8 mouse cellular contexts compared by ENCODE assay signal in genomic region chr6:85409003-85409402, GRCm38 (mm10). TPM values are rescaled to one million over a fixed set of nuclear protein-coding genes. Genes with fewer than 3 reads are reported as not detected.
A peak's percentile ranks its signal among the peaks of the same experiment; 100 is the strongest.
DNase-seq lines count a peak whose midpoint lies in the region; ATAC-seq lines count a peak whose summit lies in the region.
"Had no signal": no experiment of that assay in that cellular context is flagged by ENCODE, and none has a peak within 500 bp of the region (broad histone marks: within the 10 kb centered on the region; RNA-seq: fewer than 3 reads in every experiment).

No protein-coding gene starts in this region.

- no peak overlapping the region for H3K9ac ChIP-seq in embryonic facial prominence, embryonic 15.5 days
- peak overlapping the region; percentile 21; the same call in 1 of the 2 replicates for H3K9ac ChIP-seq in hindbrain, embryonic 15.5 days
- peak overlapping the region; percentile 29; the same call in 1 of the 2 replicates for H3K9ac ChIP-seq in neural tube, embryonic 14.5 days (replicated peaks; ENCODE audit: low read depth, low read length)

- H3K4me2 ChIP-seq in embryonic facial prominence, embryonic 15.5 days (replicated peaks), result peak overlapping the region; percentile 30; the same call in 1 of the 2 replicates
- H3K4me2 ChIP-seq in hindbrain, embryonic 15.5 days, result peak overlapping the region; percentile 60
- peak overlapping the region; percentile 41 for H3K4me2 ChIP-seq in neural tube, embryonic 14.5 days (ENCODE audit: low read depth, low read length)

- peaks cover 41% of the 10 kb centered on the region for H3K27me3 ChIP-seq in embryonic facial prominence, embryonic 15.5 days
- peaks cover 38% of the 10 kb centered on the region for H3K27me3 ChIP-seq in hindbrain, embryonic 15.5 days
- peaks cover 20% of the 10 kb centered on the region for H3K27me3 ChIP-seq in neural tube, embryonic 14.5 days (ENCODE audit: control insufficient read depth, insufficient read depth, low read length)

- no peaks in the 10 kb centered on the region for H3K9me3 ChIP-seq in embryonic facial prominence, embryonic 15.5 days (replicated peaks)
- no peaks in the 10 kb centered on the region for H3K9me3 ChIP-seq in hindbrain, embryonic 15.5 days
- no peaks in the 10 kb centered on the region for H3K9me3 ChIP-seq in neural tube, embryonic 14.5 days (ENCODE audit: control insufficient read depth, low read length)

- peak; percentile 40 to 50 for DNase-seq in kidney, postnatal 4 days
- no peak for DNase-seq in kidney, adult 9 months
- DNase-seq in c-Kit-positive CD71-positive TER-119-positive erythroid progenitor cells, embryonic 14.5 days (ENCODE audit: low spot score), result no peak
- DNase-seq in frontal cortex, postnatal 25 days (ENCODE audit: low spot score in 2 of 2), result no peak
- DNase-seq: adrenal gland, adult 8-10 months had no signal

- H3K4me1 ChIP-seq in embryonic facial prominence, embryonic 15.5 days, result peaks cover 13% of the 10 kb centered on the region
- H3K4me1 ChIP-seq in hindbrain, embryonic 15.5 days (replicated peaks), result peaks cover 6% of the 10 kb centered on the region
- H3K4me1 ChIP-seq in neural tube, embryonic 14.5 days (ENCODE audit: control insufficient read depth, insufficient read depth, low read length), result no peaks in the 10 kb centered on the region

- no peak for ATAC-seq in embryonic facial prominence, embryonic 15.5 days (ENCODE audit: insufficient number of reproducible peaks, low FRiP score, low TSS enrichment, low read depth)
- no peak for ATAC-seq in hindbrain, embryonic 15.5 days (ENCODE audit: low FRiP score, low read depth)
- no peak for ATAC-seq in neural tube, embryonic 14.5 days (ENCODE audit: low read depth)

- WGBS in embryonic facial prominence, embryonic 15.5 days, result 2% methylated on average over 31 of the region's 31 CpGs
- 2% methylated on average over 31 of the region's 31 CpGs for WGBS in hindbrain, embryonic 15.5 days
- WGBS in neural tube, embryonic 14.5 days, result 2% methylated on average over 31 of the region's 31 CpGs

- H3K36me3 ChIP-seq in embryonic facial prominence, embryonic 15.5 days, result no peaks in the 10 kb centered on the region
- H3K36me3 ChIP-seq in hindbrain, embryonic 15.5 days, result no peaks in the 10 kb centered on the region
- H3K36me3 ChIP-seq in neural tube, embryonic 14.5 days (ENCODE audit: control insufficient read depth, insufficient read depth, low read length), result no peaks in the 10 kb centered on the region

- peak overlapping the region; percentile 16 for H3K4me3 ChIP-seq in embryonic facial prominence, embryonic 15.5 days (replicated peaks)
- peak overlapping the region; percentile 32 for H3K4me3 ChIP-seq in hindbrain, embryonic 15.5 days
- peak overlapping the region; percentile 9; the same call in 1 of the 2 replicates for H3K4me3 ChIP-seq in neural tube, embryonic 14.5 days (ENCODE audit: low read depth, low read length)

- H3K27ac ChIP-seq in embryonic facial prominence, embryonic 15.5 days (replicated peaks), result no peak overlapping the region
- no peak overlapping the region for H3K27ac ChIP-seq in hindbrain, embryonic 15.5 days (replicated peaks)
- H3K27ac ChIP-seq in neural tube, embryonic 14.5 days (ENCODE audit: low read depth, low read length), result no peak overlapping the region

RNA-seq across cellular contexts. Expression of gene Noto, which starts 14.7 kb away (rescaled TPM):
- polyA plus RNA-seq in embryonic facial prominence, embryonic 15.5 days (2015; fragmentation: Nextera tagmentation; extraction: Ambion mirVana), result not detected in 2 replicates
- not detected in 2 replicates for polyA plus RNA-seq in hindbrain, embryonic 15.5 days (2015; fragmentation: Nextera tagmentation; extraction: Ambion mirVana)
- polyA plus RNA-seq in neural tube, embryonic 14.5 days (2014; fragmentation: Nextera tagmentation; extraction: Ambion mirVana), result not detected in 2 replicates

RNA-seq across cellular contexts. Expression of gene Smyd5, which starts 22.8 kb away (rescaled TPM):
- 47.8 and 51.9 TPM in 2 replicates for polyA plus RNA-seq in embryonic facial prominence, embryonic 15.5 days (2015; fragmentation: Nextera tagmentation; extraction: Ambion mirVana)
- polyA plus RNA-seq in hindbrain, embryonic 15.5 days (2015; fragmentation: Nextera tagmentation; extraction: Ambion mirVana), result 69.0 and 79.1 TPM in 2 replicates
- 58.8 and 67.0 TPM in 2 replicates for polyA plus RNA-seq in neural tube, embryonic 14.5 days (2014; fragmentation: Nextera tagmentation; extraction: Ambion mirVana)

RNA-seq across cellular contexts. Expression of gene Rab11fip5, which starts 34.6 kb away (rescaled TPM):
- 20.1 and 21.4 TPM in 2 replicates for polyA plus RNA-seq in embryonic facial prominence, embryonic 15.5 days (2015; fragmentation: Nextera tagmentation; extraction: Ambion mirVana)
- polyA plus RNA-seq in hindbrain, embryonic 15.5 days (2015; fragmentation: Nextera tagmentation; extraction: Ambion mirVana), result 24.2 and 24.4 TPM in 2 replicates
- 15.6 and 20.5 TPM in 2 replicates for polyA plus RNA-seq in neural tube, embryonic 14.5 days (2014; fragmentation: Nextera tagmentation; extraction: Ambion mirVana)

RNA-seq across cellular contexts. Expression of gene Cct7, which starts 42.3 kb away (rescaled TPM):
- 440 and 448 TPM in 2 replicates for polyA plus RNA-seq in embryonic facial prominence, embryonic 15.5 days (2015; fragmentation: Nextera tagmentation; extraction: Ambion mirVana)
- 551 and 557 TPM in 2 replicates for polyA plus RNA-seq in hindbrain, embryonic 15.5 days (2015; fragmentation: Nextera tagmentation; extraction: Ambion mirVana)
- 595 and 603 TPM in 2 replicates for polyA plus RNA-seq in neural tube, embryonic 14.5 days (2014; fragmentation: Nextera tagmentation; extraction: Ambion mirVana)

RNA-seq across cellular contexts. Expression of gene Pradc1, which starts 42.8 kb away (rescaled TPM):
- 38.0 and 42.4 TPM in 2 replicates for polyA plus RNA-seq in embryonic facial prominence, embryonic 15.5 days (2015; fragmentation: Nextera tagmentation; extraction: Ambion mirVana)
- polyA plus RNA-seq in hindbrain, embryonic 15.5 days (2015; fragmentation: Nextera tagmentation; extraction: Ambion mirVana), result 31.1 and 32.0 TPM in 2 replicates
- 21.4 and 23.0 TPM in 2 replicates for polyA plus RNA-seq in neural tube, embryonic 14.5 days (2014; fragmentation: Nextera tagmentation; extraction: Ambion mirVana)

Comparison
In these comparisons a context has a peak if more than half of its experiments do, and no peak if none do; other contexts are left out.
1. DNase-seq: peak in kidney, postnatal 4 days (2 of 2); none in kidney, adult 9 months (single experiment), c-Kit-positive CD71-positive TER-119-positive erythroid progenitor cells, embryonic 14.5 days (single experiment) and frontal cortex, postnatal 25 days (0 of 2).
2. Peak in every context shown above with its lines, with median percentiles within 50 percentile points of each other: H3K4me2 ChIP-seq and H3K4me3 ChIP-seq.